Mouse (Mus musculus): Measurements from ENCODE around the gene Copb1.

DNA sequence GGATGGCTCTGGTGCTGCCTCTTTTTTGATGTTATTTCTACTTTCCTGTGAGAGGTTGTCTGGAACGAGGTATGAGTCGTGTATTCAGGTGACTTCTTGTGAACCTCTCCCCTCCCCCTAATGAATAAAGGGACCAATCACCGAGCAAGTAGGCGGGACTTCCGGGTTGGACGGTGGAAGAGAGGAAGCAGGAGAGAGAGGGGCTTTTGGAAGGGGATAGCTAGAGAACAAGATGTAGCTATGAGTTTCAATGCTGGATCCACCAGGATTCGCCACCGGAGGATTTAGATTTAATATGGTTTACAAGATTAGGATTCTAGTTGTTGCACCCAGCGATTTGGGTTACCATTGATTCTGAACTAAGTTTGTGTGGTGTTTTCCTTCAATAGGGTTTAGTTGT is 28.5 kb upstream of the Copb1 start:
- no peak for TF ChIP-seq CTCF (conservative IDR thresholded peaks at IDR 0.05; ENCODE audit: insufficient read depth, insufficient read length, low read depth, low read length)
- no peak for TF ChIP-seq POLR2A (IDR thresholded peaks at IDR 0.05; ENCODE audit: low read depth, low read length)
